Mouse (Mus musculus): ENCODE measurements around the gene Tmcc3. TPM values are rescaled to one million over a fixed set of nuclear protein-coding genes. Genes with fewer than 3 reads are reported as not detected.

Gene Tmcc3
- polyA plus RNA-seq, 1 experiment: 0.01 TPM

GRCm38 (mm10) chr10:94415950-94416844 is 104.4 kb downstream of the Tmcc3 start:
- H3K4me1 ChIP-seq (ENCODE audit: control insufficient read depth): no peaks in the 10 kb centered on the region
- no peaks in the 10 kb centered on the region for H3K36me3 ChIP-seq (ENCODE audit: control insufficient read depth)
- peaks cover 4% of the 10 kb centered on the region for H3K27me3 ChIP-seq (ENCODE audit: control insufficient read depth)
- TF ChIP-seq GATA1 (IDR thresholded peaks at IDR 0.05; ENCODE audit: low read length) (no peak), TAL1 (IDR thresholded peaks at IDR 0.05; ENCODE audit: low read length) (no peak)
- H3K4me3 ChIP-seq (replicated peaks): no peak overlapping the region
- no peaks in the 10 kb centered on the region for H3K9me3 ChIP-seq (ENCODE audit: control insufficient read depth, low read length)

GRCm38 (mm10) chr10:94417643-94418042 is 105.9 kb downstream of the Tmcc3 start:
- Histone ChIP-seq H3K27me3 (ENCODE audit: control insufficient read depth) (peaks cover 4% of the 10 kb centered on the region), H3K9me3 (ENCODE audit: control insufficient read depth, low read length) (no peaks in the 10 kb centered on the region)
- TF ChIP-seq TAL1 (IDR thresholded peaks at IDR 0.05; ENCODE audit: low read length) (no peak), GATA1 (IDR thresholded peaks at IDR 0.05; ENCODE audit: low read length) (no peak)

GRCm38 (mm10) chr10:94426000-94426920 is 114.5 kb downstream of the Tmcc3 start:
- Histone ChIP-seq H3K4me1 (ENCODE audit: control insufficient read depth) (no peaks in the 10 kb centered on the region), H3K9me3 (ENCODE audit: control insufficient read depth, low read length) (no peaks in the 10 kb centered on the region), H3K27me3 (ENCODE audit: control insufficient read depth) (no peaks in the 10 kb centered on the region), H3K4me3 (replicated peaks) (no peak overlapping the region), H3K36me3 (ENCODE audit: control insufficient read depth) (no peaks in the 10 kb centered on the region)
- TF ChIP-seq GATA1 (IDR thresholded peaks at IDR 0.05; ENCODE audit: low read length) (no peak), TAL1 (IDR thresholded peaks at IDR 0.05; ENCODE audit: low read length) (no peak)

More at GRCm38 (mm10) chr10:94417643-94418042, 105.9 kb downstream of the Tmcc3 start:
- H3K36me3 ChIP-seq (ENCODE audit: control insufficient read depth): no peaks in the 10 kb centered on the region
- H3K4me1 ChIP-seq (ENCODE audit: control insufficient read depth): no peaks in the 10 kb centered on the region
- H3K4me3 ChIP-seq (replicated peaks): no peak overlapping the region

GRCm38 (mm10) chr10:94426921-94427270 is 115.1 kb downstream of the Tmcc3 start:
- H3K27me3 ChIP-seq (ENCODE audit: control insufficient read depth): no peaks in the 10 kb centered on the region
- no peak for TF ChIP-seq GATA1 (IDR thresholded peaks at IDR 0.05; ENCODE audit: low read length)
- no peak for TF ChIP-seq TAL1 (IDR thresholded peaks at IDR 0.05; ENCODE audit: low read length)
- H3K4me1 ChIP-seq (ENCODE audit: control insufficient read depth): no peaks in the 10 kb centered on the region
- H3K36me3 ChIP-seq (ENCODE audit: control insufficient read depth): no peaks in the 10 kb centered on the region
- no peak overlapping the region for H3K4me3 ChIP-seq (replicated peaks)
- H3K9me3 ChIP-seq (ENCODE audit: control insufficient read depth, low read length): no peaks in the 10 kb centered on the region

GRCm38 (mm10) chr10:94428186-94428942 is 116.6 kb downstream of the Tmcc3 start:
- H3K9me3 ChIP-seq (ENCODE audit: control insufficient read depth, low read length): no peaks in the 10 kb centered on the region
- H3K36me3 ChIP-seq (ENCODE audit: control insufficient read depth): no peaks in the 10 kb centered on the region
- TF ChIP-seq TAL1 (IDR thresholded peaks at IDR 0.05; ENCODE audit: low read length) (no peak), GATA1 (IDR thresholded peaks at IDR 0.05; ENCODE audit: low read length) (no peak)
- no peaks in the 10 kb centered on the region for H3K27me3 ChIP-seq (ENCODE audit: control insufficient read depth)
- H3K4me3 ChIP-seq (replicated peaks): no peak overlapping the region
- H3K4me1 ChIP-seq (ENCODE audit: control insufficient read depth): no peaks in the 10 kb centered on the region

- TF ChIP-seq GATA1 (IDR thresholded peaks at IDR 0.05; ENCODE audit: low read length): no peak
- no peak for TF ChIP-seq TAL1 (IDR thresholded peaks at IDR 0.05; ENCODE audit: low read length)
- H3K9me3 ChIP-seq (ENCODE audit: control insufficient read depth, low read length): no peaks in the 10 kb centered on the region
Observed at GRCm38 (mm10) chr10:94430566-94430965, 118.8 kb downstream of the Tmcc3 start.

GRCm38 (mm10) chr10:94432933-94433332 is 121.2 kb downstream of the Tmcc3 start:
- Histone ChIP-seq H3K4me3 (replicated peaks) (no peak overlapping the region), H3K4me1 (ENCODE audit: control insufficient read depth) (no peaks in the 10 kb centered on the region), H3K27me3 (ENCODE audit: control insufficient read depth) (no peaks in the 10 kb centered on the region), H3K36me3 (ENCODE audit: control insufficient read depth) (no peaks in the 10 kb centered on the region), H3K9me3 (ENCODE audit: control insufficient read depth, low read length) (no peaks in the 10 kb centered on the region)
- TF ChIP-seq TAL1 (IDR thresholded peaks at IDR 0.05; ENCODE audit: low read length) (no peak), GATA1 (IDR thresholded peaks at IDR 0.05; ENCODE audit: low read length) (no peak)

More at GRCm38 (mm10) chr10:94430566-94430965, 118.8 kb downstream of the Tmcc3 start:
- Histone ChIP-seq H3K36me3 (ENCODE audit: control insufficient read depth) (no peaks in the 10 kb centered on the region), H3K4me1 (ENCODE audit: control insufficient read depth) (no peaks in the 10 kb centered on the region), H3K27me3 (ENCODE audit: control insufficient read depth) (no peaks in the 10 kb centered on the region), H3K4me3 (replicated peaks) (no peak overlapping the region)

DNA sequence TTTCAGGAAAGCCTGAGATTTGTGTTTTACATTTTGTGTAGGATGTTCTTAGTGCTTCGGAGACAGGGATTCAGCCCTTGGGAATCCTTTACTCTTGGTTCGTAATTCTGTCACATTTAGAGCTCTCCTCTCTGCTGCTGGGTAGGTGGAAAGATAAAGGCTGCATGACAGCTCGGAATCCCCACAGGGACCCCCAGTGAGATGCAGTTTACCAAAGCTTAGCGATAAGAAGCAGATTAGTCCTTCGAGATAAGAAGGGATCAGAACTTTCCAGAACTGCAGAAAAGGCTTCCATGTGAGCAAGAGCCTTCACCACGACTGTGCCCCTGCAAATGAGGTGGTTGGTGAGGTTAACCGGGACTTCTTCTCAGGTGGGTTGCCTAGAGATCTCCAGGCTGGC is 122.2 kb downstream of the Tmcc3 start:
- Histone ChIP-seq H3K4me1 (ENCODE audit: control insufficient read depth) (no peaks in the 10 kb centered on the region), H3K27me3 (ENCODE audit: control insufficient read depth) (no peaks in the 10 kb centered on the region), H3K36me3 (ENCODE audit: control insufficient read depth) (no peaks in the 10 kb centered on the region), H3K4me3 (replicated peaks) (no peak overlapping the region), H3K9me3 (ENCODE audit: control insufficient read depth, low read length) (no peaks in the 10 kb centered on the region)
- TF ChIP-seq TAL1 (IDR thresholded peaks at IDR 0.05; ENCODE audit: low read length) (no peak), GATA1 (IDR thresholded peaks at IDR 0.05; ENCODE audit: low read length) (no peak)

Measured in erythroblast, embryonic 14.5 days (primary cell).